Mouse (Mus musculus) stomach, embryonic 14.5 days (tissue): ENCODE measurements around the gene Inca1. TPM values are rescaled to one million over a fixed set of nuclear protein-coding genes. Genes with fewer than 3 reads are reported as not detected.

ENCODE experiments used
- ATAC-seq: fragments of 200-750 bp; cut with Nextera tagmentation; 2 replicates; pipeline ENCODE4 v1.8.0; 2017; ENCODE audit warnings: low read depth, moderate TSS enrichment; ENCODE audit not compliant: insufficient number of reproducible peaks, insufficient read depth, low FRiP score
- H3K27ac ChIP-seq: fragments of 300-500 bp; sonication (generic); 2 replicates; pipeline ENCODE4 v1.5.1; 2014; ENCODE audit warnings: mild to moderate bottlenecking, low read length, moderate library complexity, mixed read lengths
- H3K27me3 ChIP-seq: fragments of 300-500 bp; sonication (generic); 2 replicates; pipeline ENCODE4 v1.6.1; 2014; ENCODE audit warnings: low read length, control low read depth, mixed read lengths; ENCODE audit not compliant: control insufficient read depth, insufficient read depth
- H3K36me3 ChIP-seq: fragments of 300-500 bp; sonication (generic); 2 replicates; pipeline ENCODE4 v1.6.1; 2014; ENCODE audit warnings: mild to moderate bottlenecking, control low read depth, low read length, moderate library complexity, mixed read lengths; ENCODE audit not compliant: control insufficient read depth, insufficient read depth
- H3K4me1 ChIP-seq: fragments of 300-500 bp; sonication (generic); 2 replicates; pipeline ENCODE4 v1.6.1; 2014; ENCODE audit warnings: low read length, control low read depth, mixed read lengths; ENCODE audit not compliant: control insufficient read depth, insufficient read depth
- H3K4me2 ChIP-seq: fragments of 300-500 bp; sonication (generic); replicated peaks from 2 replicates; pipeline ENCODE4 v1.6.1; 2014; ENCODE audit warnings: low read depth, low read length, control low read depth
- H3K4me3 ChIP-seq: fragments of 300-500 bp; sonication (generic); 2 replicates; pipeline ENCODE4 v1.5.1; 2014; ENCODE audit warnings: low read depth, low read length, control low read depth
- H3K9ac ChIP-seq: fragments of 300-500 bp; sonication (generic); replicated peaks from 2 replicates; pipeline ENCODE4 v1.6.1; 2014; ENCODE audit warnings: low read depth, mild to moderate bottlenecking, control low read depth, low read length, moderate library complexity, mixed read lengths
- H3K9me3 ChIP-seq: fragments of 300-500 bp; sonication (generic); 2 replicates; pipeline ENCODE4 v1.6.1; 2016; ENCODE audit warnings: low read depth, low read length, control low read depth; ENCODE audit not compliant: control insufficient read depth
- WGBS: fragments of 180-500 bp; shearing (Covaris S2); extraction: QIAGEN DNeasy Blood & Tissue Kit; methylation state at CpG from one replicate; pipeline ENCODE4 v1.1.7; 2014; 5-methylcytosine and 5-hydroxymethylcytosine counted together
- polyA plus RNA-seq: library from polyadenylated mRNA; unstranded; fragments of >200 nt; fragmentation: Nextera tagmentation; extraction: Ambion mirVana; gene quantifications from 2 replicates; pipeline ENCODE4 v1.2.1, GENCODE M21; 2014

Inca1 gene
- polyA plus RNA-seq, 1 experiment from 2014 or later, result 1.0 TPM

- Histone ChIP-seq H3K9me3 (no peaks in the 10 kb centered on the region), H3K27me3 (no peaks in the 10 kb centered on the region), H3K4me2 (peak overlapping the region; percentile 81), H3K9ac (peak overlapping the region; percentile 65), H3K27ac (peak overlapping the region; percentile 98), H3K4me3 (peak overlapping the region; percentile 64), H3K4me1 (peaks cover 19% of the 10 kb centered on the region), H3K36me3 (peaks cover 11% of the 10 kb centered on the region)
- 1% methylated on average over 31 of the region's 31 CpGs for WGBS
- ATAC-seq, result peak; percentile 15
Measured at GRCm38 (mm10) chr11:70669582-70670345, 30.2 kb downstream of the Inca1 start.

DNA sequence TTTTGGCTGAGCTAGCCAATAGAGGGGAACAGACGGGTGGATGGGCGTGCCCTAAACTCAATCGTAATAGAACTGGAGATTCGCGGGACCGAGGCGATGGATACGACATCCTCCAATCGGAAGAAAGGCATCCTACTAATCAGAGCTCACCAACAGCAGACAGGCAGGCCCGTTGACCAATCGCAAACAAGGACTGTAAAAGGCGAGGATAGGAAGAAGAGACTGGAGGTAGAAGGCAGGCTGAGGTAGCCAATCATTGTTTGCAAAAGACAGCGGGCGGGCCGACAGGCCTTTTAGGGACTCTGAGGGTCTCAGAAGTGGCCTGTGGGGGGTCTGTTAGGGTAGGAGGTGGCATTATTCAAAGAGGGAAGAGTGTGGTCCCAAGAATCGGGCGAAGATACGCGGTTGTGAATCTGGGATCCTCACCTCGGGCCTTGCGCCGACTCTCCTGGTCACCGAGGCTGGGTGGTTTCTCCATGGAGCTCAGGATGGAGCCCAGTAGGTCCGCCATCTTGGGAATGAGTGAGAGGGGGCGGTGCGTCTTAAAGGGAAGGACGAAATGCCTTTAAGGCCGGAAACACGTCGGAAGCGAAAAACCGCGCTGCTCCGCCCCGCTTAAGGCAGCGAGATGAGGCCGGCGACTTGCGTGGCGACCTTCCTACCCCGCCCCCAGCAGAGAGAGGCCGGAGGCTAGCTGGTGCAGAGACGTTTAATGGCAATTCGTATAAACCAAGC, 31.0 kb downstream of the Inca1 start, which contains the start of gene Spag7:
TSS of gene Spag7 (minus strand) at position 646 of the 735 bp plus-strand sequence.
- peaks cover 19% of the 10 kb centered on the region for H3K4me1 ChIP-seq
- no peaks in the 10 kb centered on the region for H3K9me3 ChIP-seq
- H3K36me3 ChIP-seq, result peaks cover 20% of the 10 kb centered on the region
- peak within 1 kb of the TSS; percentile 64 for H3K4me3 ChIP-seq
- WGBS, result under 1% methylated on average over 44 of the region's 44 CpGs
- H3K27ac ChIP-seq, result peak within 1 kb of the TSS; percentile 98
- peak; percentile 94 for ATAC-seq
- H3K4me2 ChIP-seq, result peak within 1 kb of the TSS; percentile 81
- H3K27me3 ChIP-seq, result no peaks in the 10 kb centered on the region
- peak within 1 kb of the TSS; percentile 65 for H3K9ac ChIP-seq

GRCm38 (mm10) chr11:70668335-70668770, 31.6 kb downstream of the Inca1 start:
- Histone ChIP-seq H3K4me1 (peaks cover 19% of the 10 kb centered on the region), H3K4me2 (peak overlapping the region; percentile 60), H3K9me3 (no peaks in the 10 kb centered on the region), H3K27ac (peak overlapping the region; percentile 71), H3K27me3 (no peaks in the 10 kb centered on the region), H3K4me3 (peak overlapping the region; percentile 64), H3K36me3 (peaks cover 25% of the 10 kb centered on the region), H3K9ac (peak overlapping the region; percentile 37)
- peak; percentile 56 for ATAC-seq
- WGBS, result under 1% methylated on average over 15 of the region's 15 CpGs

DNA sequence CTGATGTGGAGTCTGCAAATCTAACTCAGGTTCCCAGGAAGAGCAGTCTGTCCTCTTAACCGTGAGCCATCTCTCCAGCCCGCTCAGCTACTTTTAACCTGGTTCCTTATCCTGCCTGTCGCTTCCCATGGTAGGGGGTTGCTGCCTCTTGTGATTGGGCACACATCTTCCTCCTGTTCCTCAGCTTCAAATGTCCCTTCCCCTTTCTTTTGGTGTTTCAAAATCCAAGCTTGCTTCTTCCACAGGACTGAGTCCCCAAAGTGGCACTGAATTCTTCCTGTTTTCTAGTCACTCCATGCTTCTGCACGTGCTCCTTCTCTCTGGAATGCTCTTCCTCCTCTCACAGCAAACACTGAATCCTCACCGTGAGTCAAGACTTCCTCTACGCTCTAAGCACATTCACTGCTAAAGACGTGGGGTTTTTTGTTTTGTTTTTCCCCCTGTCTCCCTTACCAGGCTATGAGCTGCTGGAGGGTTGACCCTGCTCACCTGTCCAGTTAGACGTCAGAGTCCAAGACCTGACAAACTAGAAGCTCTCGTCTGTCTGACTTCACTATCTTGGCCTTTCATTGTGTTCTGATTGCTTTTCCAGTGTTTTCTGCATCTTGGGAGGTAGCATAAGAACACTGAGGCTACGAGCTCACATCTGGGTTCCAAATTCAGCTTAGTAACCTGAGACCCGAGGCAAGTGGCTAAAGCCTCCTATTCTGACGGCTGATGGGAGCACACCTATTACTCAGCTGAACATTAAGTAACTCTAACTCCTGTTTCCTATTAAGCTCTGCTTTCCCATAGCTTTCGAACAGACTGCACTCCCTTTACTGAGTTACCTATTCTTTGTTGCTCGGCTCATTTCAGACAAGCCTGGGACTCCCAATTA, 32.4 kb downstream of the Inca1 start:
- peaks cover 33% of the 10 kb centered on the region for H3K36me3 ChIP-seq
- no peaks in the 10 kb centered on the region for H3K27me3 ChIP-seq
- peaks cover 19% of the 10 kb centered on the region for H3K4me1 ChIP-seq
- H3K9me3 ChIP-seq, result no peaks in the 10 kb centered on the region
- peak overlapping the region; percentile 37 for H3K9ac ChIP-seq
- ATAC-seq, result no peak
- H3K4me3 ChIP-seq, result peak overlapping the region; percentile 64
- H3K27ac ChIP-seq, result peak overlapping the region; percentile 71; the same call in 1 of the 2 replicates
- 61% methylated on average over 14 of the region's 14 CpGs for WGBS
- H3K4me2 ChIP-seq, result peak overlapping the region; percentile 60

DNA sequence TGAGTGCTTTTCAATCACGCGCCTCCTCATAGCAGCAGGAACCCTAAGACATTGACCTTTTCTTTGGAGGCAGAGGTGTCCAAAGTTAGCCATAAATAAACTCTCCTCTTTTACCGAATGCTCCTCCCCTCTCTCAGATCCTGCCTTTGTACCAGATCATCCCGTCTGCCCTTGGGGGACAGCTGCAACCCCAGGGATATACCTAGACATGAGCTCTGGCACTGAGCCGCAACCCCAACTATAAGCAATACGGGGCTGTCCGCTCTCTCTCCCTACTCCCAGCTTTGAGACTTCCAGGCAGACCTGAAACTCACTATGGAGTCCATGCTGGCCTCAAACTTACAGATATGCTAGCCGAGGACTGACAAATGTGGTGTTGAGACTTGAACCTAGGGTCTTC, 33.3 kb downstream of the Inca1 start:
- Histone ChIP-seq H3K4me1 (peaks cover 19% of the 10 kb centered on the region), H3K27me3 (no peaks in the 10 kb centered on the region), H3K4me3 (no peak overlapping the region), H3K4me2 (no peak overlapping the region), H3K9me3 (no peaks in the 10 kb centered on the region), H3K9ac (no peak overlapping the region), H3K27ac (no peak overlapping the region), H3K36me3 (peaks cover 35% of the 10 kb centered on the region)
- 92% methylated on average over 8 of the region's 8 CpGs for WGBS
- no peak for ATAC-seq

DNA sequence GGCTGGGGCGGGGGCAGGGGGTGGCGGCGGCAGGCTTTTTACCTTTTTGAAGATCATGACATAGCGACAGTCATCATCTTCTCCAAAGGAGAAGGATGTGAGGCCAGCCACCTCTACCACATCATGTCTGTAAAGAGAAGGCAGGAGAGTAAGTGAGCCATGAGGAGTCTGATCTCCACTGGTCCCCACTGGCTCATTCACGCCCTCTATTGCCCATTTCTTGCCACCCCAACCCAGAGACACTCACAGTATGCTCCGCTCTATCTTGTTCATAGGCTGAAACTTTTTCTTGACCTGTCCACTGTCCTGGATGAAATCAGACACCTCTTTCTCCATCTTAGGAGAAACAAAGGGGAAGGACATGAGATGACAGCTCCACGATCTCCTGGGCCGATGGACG, 35.2 kb downstream of the Inca1 start:
- ATAC-seq, result no peak
- WGBS, result 90% methylated on average over 9 of the region's 9 CpGs

GRCm38 (mm10) chr11:70663957-70664356, 36.0 kb downstream of the Inca1 start:
- no peaks in the 10 kb centered on the region for H3K27me3 ChIP-seq

More for the DNA sequence above, 35.2 kb downstream of the Inca1 start:
- no peaks in the 10 kb centered on the region for H3K27me3 ChIP-seq
- H3K27ac ChIP-seq, result no peak overlapping the region
- no peak overlapping the region for H3K9ac ChIP-seq
- H3K4me2 ChIP-seq, result no peak overlapping the region
- peaks cover 35% of the 10 kb centered on the region for H3K36me3 ChIP-seq
- H3K9me3 ChIP-seq, result no peaks in the 10 kb centered on the region
- no peak overlapping the region for H3K4me3 ChIP-seq
- H3K4me1 ChIP-seq, result peaks cover 8% of the 10 kb centered on the region; the same call in 1 of the 2 replicates

DNA sequence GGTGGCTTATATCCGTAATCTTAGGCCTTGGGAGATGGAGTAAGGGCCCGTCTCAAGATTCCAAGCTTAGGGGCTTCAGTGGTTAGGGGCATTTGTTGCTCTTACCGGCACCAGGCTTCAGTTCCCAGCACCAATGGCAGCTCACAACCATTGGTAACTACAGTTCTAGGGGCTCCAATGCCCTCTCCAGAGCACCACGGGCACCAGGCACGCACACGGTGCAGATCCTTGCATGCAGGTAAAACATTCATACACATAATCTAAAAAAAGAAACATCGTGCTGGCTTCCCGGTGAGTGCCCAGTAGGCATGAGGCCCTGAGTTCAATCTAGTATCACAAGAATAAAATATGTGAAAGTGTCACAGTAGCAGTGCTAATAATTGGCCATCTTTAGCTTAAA, 36.9 kb downstream of the Inca1 start:
- H3K27me3 ChIP-seq, result no peaks in the 10 kb centered on the region
- no peak overlapping the region for H3K27ac ChIP-seq
- ATAC-seq, result no peak
- H3K4me2 ChIP-seq, result no peak overlapping the region
- no peaks in the 10 kb centered on the region for H3K9me3 ChIP-seq
- peaks cover 35% of the 10 kb centered on the region for H3K36me3 ChIP-seq
- H3K4me1 ChIP-seq, result peaks cover 8% of the 10 kb centered on the region; the same call in 1 of the 2 replicates
- H3K9ac ChIP-seq, result no peak overlapping the region
- 91% methylated on average over 8 of the region's 8 CpGs for WGBS
- H3K4me3 ChIP-seq, result no peak overlapping the region

More at GRCm38 (mm10) chr11:70663957-70664356, 36.0 kb downstream of the Inca1 start:
- Histone ChIP-seq H3K36me3 (peaks cover 35% of the 10 kb centered on the region), H3K4me2 (no peak overlapping the region), H3K9ac (no peak overlapping the region), H3K9me3 (no peaks in the 10 kb centered on the region), H3K4me1 (peaks cover 8% of the 10 kb centered on the region; the same call in 1 of the 2 replicates), H3K4me3 (no peak overlapping the region), H3K27ac (no peak overlapping the region)
- WGBS, result 94% methylated on average over 6 of the region's 6 CpGs
- no peak for ATAC-seq
